Mouse (Mus musculus) heart, embryonic 14.5 days (tissue): ENCODE measurements at regions not wholly inside any gene's neighbourhood (a gene's known extent, or its start where the extent isn't known, plus 50 kb on each side); places are given as distances from the start of the nearest gene placed in this dataset.

Source experiments
- ATAC-seq: fragments of 200-750 bp; cut with Nextera tagmentation; 2 replicates; pipeline ENCODE4 v1.8.0; 2017; ENCODE audit warnings: low read depth, moderate TSS enrichment; ENCODE audit not compliant: insufficient number of reproducible peaks, insufficient read depth, low FRiP score
- H3K27ac ChIP-seq, 2 experiments: fragments of 200-500 bp in 1 of 2; fragments of 300-500 bp in 1 of 2; sonication (generic) in 1 of 2; replicated peaks in 1 of 2; 2 replicates each; pipeline ENCODE4 v1.5.1; 2012 to 2014; ENCODE audit warnings: low read depth in 2 of 2, low read length in 2 of 2, control low read depth in 1 of 2, mild to moderate bottlenecking in 1 of 2, mixed read lengths in 1 of 2; ENCODE audit not compliant: control insufficient read depth in 1 of 2, insufficient read depth in 1 of 2
- H3K27me3 ChIP-seq: fragments of 300-500 bp; sonication (generic); 2 replicates; pipeline ENCODE4 v1.6.1; 2014; ENCODE audit warnings: mild to moderate bottlenecking, low read length, control low read depth; ENCODE audit not compliant: control insufficient read depth, insufficient read depth
- H3K36me3 ChIP-seq: fragments of 300-500 bp; sonication (generic); 2 replicates; pipeline ENCODE4 v1.6.1; 2014; ENCODE audit warnings: mild to moderate bottlenecking, control low read depth, low read length, mixed read lengths; ENCODE audit not compliant: control insufficient read depth, insufficient read depth
- H3K4me1 ChIP-seq, 2 experiments: fragments of 200-500 bp in 1 of 2; fragments of 300-500 bp in 1 of 2; sonication (generic) in 1 of 2; 2 replicates each; pipeline ENCODE4 v1.6.1; 2012 to 2014; ENCODE audit warnings: low read length in 2 of 2, control low read depth in 1 of 2, mixed read lengths in 1 of 2; ENCODE audit not compliant: control insufficient read depth in 2 of 2, insufficient read depth in 2 of 2
- H3K4me2 ChIP-seq: fragments of 300-500 bp; sonication (generic); 2 replicates; pipeline ENCODE4 v1.6.1; 2014; ENCODE audit warnings: mild to moderate bottlenecking, low read length
- H3K4me3 ChIP-seq, 2 experiments: fragments of 200-500 bp in 1 of 2; fragments of 300-500 bp in 1 of 2; sonication (generic) in 1 of 2; 2 replicates each; pipeline ENCODE4 v1.5.1; 2012 to 2014; ENCODE audit warnings: low read length in 2 of 2, mild to moderate bottlenecking in 2 of 2, control low read depth in 1 of 2, low read depth in 1 of 2, moderate library complexity in 1 of 2; ENCODE audit not compliant: control insufficient read depth in 1 of 2, insufficient read depth in 1 of 2
- H3K9ac ChIP-seq: fragments of 300-500 bp; sonication (generic); 2 replicates; pipeline ENCODE4 v1.6.1; 2014; ENCODE audit warnings: mild to moderate bottlenecking, low read length
- H3K9me3 ChIP-seq: fragments of 300-500 bp; sonication (generic); 2 replicates; pipeline ENCODE4 v1.6.1; 2016; ENCODE audit warnings: low read length, control low read depth; ENCODE audit not compliant: control insufficient read depth
- WGBS: fragments of 180-500 bp; shearing (Covaris S2); extraction: QIAGEN DNeasy Blood & Tissue Kit; methylation state at CpG from one replicate; pipeline ENCODE4 v1.1.7; 2014; 5-methylcytosine and 5-hydroxymethylcytosine counted together

- H3K36me3 ChIP-seq, result no peaks in the 10 kb centered on the region
- no peak for ATAC-seq
- peaks cover 13 to 17% of the 10 kb centered on the region in 2 experiments for H3K4me1 ChIP-seq
- no peak overlapping the region for H3K4me2 ChIP-seq
- no peak overlapping the region for H3K4me3 ChIP-seq
- H3K27me3 ChIP-seq, result no peaks in the 10 kb centered on the region
- no peak overlapping the region for H3K27ac ChIP-seq
- no peak overlapping the region for H3K9ac ChIP-seq
- WGBS, result 87% methylated on average over 2 of the region's 2 CpGs
- H3K9me3 ChIP-seq, result no peaks in the 10 kb centered on the region
Measured at GRCm38 (mm10) chr13:112161886-112162285, 126.4 kb upstream of the Ankrd55 start.

GRCm38 (mm10) chr13:112165921-112166320 lies 122.3 kb upstream of the Ankrd55 start:
- no peak overlapping the region for H3K9ac ChIP-seq
- no peaks in the 10 kb centered on the region for H3K27me3 ChIP-seq
- whole genome bisulfite sequencing, result 68% methylated on average over 2 of the region's 2 CpGs
- no peaks in the 10 kb centered on the region for H3K36me3 ChIP-seq
- H3K9me3 ChIP-seq, result no peaks in the 10 kb centered on the region
- no peak overlapping the region for H3K4me3 ChIP-seq
- H3K4me1 ChIP-seq, result peaks cover 0 to under 1% of the 10 kb centered on the region in 2 experiments; a peak in 1 of 4 replicates
- no peak for ATAC-seq
- H3K27ac ChIP-seq, result no peak overlapping the region
- no peak overlapping the region for H3K4me2 ChIP-seq

GRCm38 (mm10) chr13:112166338-112166802 lies 121.9 kb upstream of the Ankrd55 start:
- Histone ChIP-seq H3K9me3 (no peaks in the 10 kb centered on the region), H3K27me3 (no peaks in the 10 kb centered on the region), H3K4me3 (no peak overlapping the region), H3K4me2 (no peak overlapping the region), H3K36me3 (no peaks in the 10 kb centered on the region), H3K9ac (no peak overlapping the region), H3K4me1 (no peaks in the 10 kb centered on the region), H3K27ac (no peak overlapping the region)
- WGBS, result 73% methylated on average over 10 of the region's 10 CpGs
- no peak for ATAC-seq

GRCm38 (mm10) chr13:112168468-112168867 lies 119.8 kb upstream of the Ankrd55 start:
- Histone ChIP-seq H3K27ac (no peak overlapping the region), H3K4me2 (no peak overlapping the region), H3K9me3 (no peaks in the 10 kb centered on the region), H3K36me3 (no peaks in the 10 kb centered on the region), H3K4me3 (no peak overlapping the region), H3K27me3 (no peaks in the 10 kb centered on the region), H3K4me1 (peaks cover 0 to 2% of the 10 kb centered on the region in 2 experiments; a peak in 2 of 4 replicates), H3K9ac (no peak overlapping the region)
- 77% methylated on average over 3 of the region's 3 CpGs for WGBS
- no peak for ATAC-seq

GRCm38 (mm10) chr13:112170872-112171271 lies 117.4 kb upstream of the Ankrd55 start:
- H3K9me3 ChIP-seq, result no peaks in the 10 kb centered on the region
- H3K4me3 ChIP-seq, result no peak overlapping the region
- no peak overlapping the region for H3K27ac ChIP-seq
- no peak for ATAC-seq
- H3K9ac ChIP-seq, result no peak overlapping the region
- H3K4me2 ChIP-seq, result no peak overlapping the region
- H3K36me3 ChIP-seq, result no peaks in the 10 kb centered on the region
- WGBS, result 94% methylated on average over 3 of the region's 3 CpGs
- H3K27me3 ChIP-seq, result no peaks in the 10 kb centered on the region
- peaks cover 0 to 2% of the 10 kb centered on the region in 2 experiments; a peak in 2 of 4 replicates for H3K4me1 ChIP-seq

GRCm38 (mm10) chr13:112171940-112172715 lies 116.1 kb upstream of the Ankrd55 start:
- Histone ChIP-seq H3K4me1 (peaks cover 0 to 2% of the 10 kb centered on the region in 2 experiments; a peak in 2 of 4 replicates), H3K4me3 (no peak overlapping the region), H3K27me3 (no peaks in the 10 kb centered on the region), H3K36me3 (no peaks in the 10 kb centered on the region), H3K9me3 (no peaks in the 10 kb centered on the region), H3K9ac (no peak overlapping the region), H3K27ac (no peak overlapping the region), H3K4me2 (no peak overlapping the region)
- WGBS, result 60% methylated on average over 11 of the region's 11 CpGs
- no peak for ATAC-seq

GRCm38 (mm10) chr13:112173973-112174372 lies 114.3 kb upstream of the Ankrd55 start:
- ATAC-seq, result no peak
- Histone ChIP-seq H3K36me3 (no peaks in the 10 kb centered on the region), H3K9ac (no peak overlapping the region), H3K4me1 (peaks cover 0 to 2% of the 10 kb centered on the region in 2 experiments; a peak in 2 of 4 replicates), H3K27ac (no peak overlapping the region), H3K27me3 (no peaks in the 10 kb centered on the region), H3K4me2 (no peak overlapping the region), H3K9me3 (no peaks in the 10 kb centered on the region), H3K4me3 (no peak overlapping the region)
- 70% methylated on average over 8 of the region's 8 CpGs for WGBS
